Mouse (Mus musculus): Measurements from ENCODE around the gene Med18.

DNA sequence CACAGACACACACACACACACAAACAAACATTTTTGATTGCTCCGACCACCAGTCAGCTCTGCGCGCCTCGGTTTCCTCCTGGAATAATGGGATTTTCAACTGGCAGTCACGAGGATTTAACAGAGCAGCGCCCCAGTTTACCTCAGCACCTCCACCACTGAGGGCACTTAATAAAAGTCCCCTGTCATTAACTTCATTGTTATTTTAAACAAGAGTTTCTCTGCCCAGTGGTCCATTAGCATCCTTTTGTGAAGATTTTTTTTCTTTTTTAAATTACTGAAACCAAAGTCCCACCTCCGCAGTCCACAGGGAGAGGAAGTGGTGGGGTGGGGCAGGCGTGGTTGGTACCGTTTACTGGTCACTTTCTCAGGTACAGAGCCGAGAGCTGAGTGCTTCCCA, 42.1 kb upstream of the Med18 start:
- TF ChIP-seq CTCF (IDR thresholded peaks at IDR 0.05; ENCODE audit: insufficient read depth, low read depth, low read length) (no peak), POLR2A (IDR thresholded peaks at IDR 0.05; ENCODE audit: insufficient read depth, low read depth, low read length) (no peak)
